18 mouse cellular contexts compared by ENCODE assay signal in the genomic region with DNA sequence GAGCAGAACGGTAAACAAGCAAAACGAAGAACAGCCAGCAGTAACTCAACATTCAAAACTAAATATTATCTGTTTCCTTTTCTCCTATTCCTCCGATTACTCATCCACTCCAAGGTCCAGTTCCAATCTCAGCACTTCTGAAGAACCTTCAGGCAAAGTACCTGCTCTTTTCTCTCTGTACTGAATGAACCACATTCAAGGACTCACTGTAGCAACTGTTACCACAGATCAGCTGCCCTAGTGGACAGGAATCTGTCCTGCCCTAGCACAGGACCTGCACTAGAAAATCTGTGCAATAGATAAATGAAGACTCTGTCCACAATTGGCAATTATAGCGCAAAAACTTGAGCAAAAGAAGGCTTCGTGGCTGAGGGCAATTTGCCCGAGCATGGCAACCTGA. TPM values are rescaled to one million over a fixed set of nuclear protein-coding genes. Genes with fewer than 3 reads are reported as not detected.
"Had no signal": no experiment of that assay in that cellular context is flagged by ENCODE, and none has a peak within 500 bp of the region (broad histone marks: within the 10 kb centered on the region; RNA-seq: fewer than 3 reads in every experiment).

No protein-coding gene starts in this region.

- DNase-seq: retina, postnatal 1 day; right cerebral cortex, adult 18-20 months; right cerebral cortex, postnatal 14 days; right cerebral cortex, postnatal 25 days; right cerebral cortex, postnatal 4 days; spleen, adult 18-20 months; thymus, adult 18-20 months; thymus, adult 2 months; thymus, postnatal 14 days; thymus, postnatal 25 days; thymus, postnatal 36 days; thymus, postnatal 4 days had no signal

- H3K36me3 ChIP-seq: neural tube, embryonic 15.5 days had no signal

- H3K4me1 ChIP-seq: stomach, embryonic 15.5 days had no signal

- H3K4me2 ChIP-seq: neural tube, embryonic 15.5 days; stomach, embryonic 15.5 days had no signal

- H3K9ac ChIP-seq: neural tube, embryonic 15.5 days; stomach, embryonic 15.5 days had no signal

- H3K9me3 ChIP-seq: neural tube, embryonic 15.5 days; stomach, embryonic 15.5 days had no signal

- H3K27me3 ChIP-seq: neural tube, embryonic 15.5 days; stomach, embryonic 15.5 days had no signal

- H3K4me3 ChIP-seq: neural tube, embryonic 15.5 days; stomach, embryonic 15.5 days had no signal

- H3K27ac ChIP-seq: neural tube, embryonic 15.5 days; stomach, embryonic 15.5 days; stomach, postnatal 0 days had no signal

RNA-seq across cellular contexts. Expression of a gene that starts 36.1 kb away (rescaled TPM):
- polyA plus RNA-seq: small intestine, adult 2 months; spleen, adult 2 months; urinary bladder, adult 2 months had no signal
